Comparison of ENCODE assay signal across 9 mouse cellular contexts in the genomic region with DNA sequence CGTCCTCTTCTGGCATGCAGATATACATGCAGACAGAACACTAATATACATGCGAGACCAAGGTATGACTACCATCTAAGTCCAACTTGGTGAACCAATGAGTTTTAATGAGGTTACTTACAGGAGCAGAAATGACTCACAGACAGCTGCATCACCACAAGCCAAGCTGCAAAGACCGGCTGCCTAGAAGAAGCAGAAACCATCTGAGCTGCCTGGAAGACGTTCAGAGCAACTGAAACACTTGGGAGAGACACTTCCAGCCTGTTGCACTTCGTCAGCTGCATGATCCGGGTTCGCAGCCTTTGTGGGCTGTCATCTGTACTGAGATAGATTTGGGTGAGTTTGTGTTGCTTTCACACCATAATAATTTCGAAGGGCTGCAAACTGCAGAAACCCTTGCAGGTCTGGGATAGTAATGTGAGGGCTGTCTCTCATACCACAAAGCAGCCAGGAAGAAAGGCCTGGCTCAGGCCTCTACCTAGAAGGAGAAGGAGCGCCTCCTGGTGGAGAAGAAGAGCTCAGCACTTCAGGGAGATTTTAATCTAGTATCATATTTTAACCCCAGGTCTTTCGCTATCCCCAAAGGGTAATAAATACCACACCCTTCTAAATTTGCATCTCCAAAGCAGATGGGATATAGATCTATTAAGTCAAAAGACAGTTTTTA. TPM values are rescaled to one million over a fixed set of nuclear protein-coding genes. Genes with fewer than 3 reads are reported as not detected.
DNase-seq lines count a peak whose midpoint lies in the region; ATAC-seq lines count a peak whose summit lies in the region.
"Had no signal": no experiment of that assay in that cellular context is flagged by ENCODE, and none has a peak within 500 bp of the region (broad histone marks: within the 10 kb centered on the region; RNA-seq: fewer than 3 reads in every experiment).

No protein-coding gene starts in this region.

- peak; percentile 69 for DNase-seq in gastrocnemius, adult 18-20 months (ENCODE audit: low spot score)
- DNase-seq in gastrocnemius, adult 8-10 months (ENCODE audit: low spot score in 2 of 2), result no peak
- DNase-seq in 3T3-L1 (ENCODE audit: low read depth, low spot score) (peak; percentile 85), adipocyte (ENCODE audit: low spot score) (peak; percentile 82)
- DNase-seq in embryo, embryonic 9.5 days (ENCODE audit: extremely low spot score), result peak; percentile 50
- DNase-seq in lung, postnatal 36 days, result peak; percentile 80
- DNase-seq in splenic B cell, adult 2 months (ENCODE audit: low read depth, low spot score), result peak; percentile 83

- peak; percentile 34 for ATAC-seq in inflammation-experienced regulatory T-cells, adult 6 months

- no peaks in the 10 kb centered on the region for H3K27me3 ChIP-seq in splenic B cell, adult 2 months (ENCODE audit: control insufficient read depth, insufficient read depth, low read length, poor library complexity, severe bottlenecking)
- H3K27me3 ChIP-seq: limb, embryonic 13.5 days had no signal

- H3K36me3 ChIP-seq in splenic B cell, adult 2 months (ENCODE audit: control insufficient read depth, insufficient read depth, low read length, poor library complexity, severe bottlenecking), result no peaks in the 10 kb centered on the region
- H3K36me3 ChIP-seq: limb, embryonic 13.5 days had no signal

RNA-seq across cellular contexts. Expression of a gene that starts 4.6 kb away (rescaled TPM):
- total RNA-seq in gastrocnemius, adult 18-20 months (2021), result 10 to 100 TPM; 15.0 to 16.6 TPM
- total RNA-seq in gastrocnemius, adult 8-10 months (2022), result 10 to 100 TPM; 14.5 to 20.8 (median 17.9) TPM
- polyA plus RNA-seq in inflammation-experienced regulatory T-cells, adult 6 months (2017; shearing (Covaris generic)), result 10 to 100 TPM; 32.2 to 42.5 (median 32.9) TPM

RNA-seq across cellular contexts. Expression of a gene that starts 5.4 kb away (rescaled TPM):
- 100 to 1,000 TPM; 702 to 718 TPM for total RNA-seq in gastrocnemius, adult 18-20 months (2021)
- total RNA-seq in gastrocnemius, adult 8-10 months (2022), result 100 to 1,000 TPM; 578 to 651 (median 630) TPM
- polyA plus RNA-seq in inflammation-experienced regulatory T-cells, adult 6 months (2017; shearing (Covaris generic)), result 100 to 1,000 TPM; 224 to 258 (median 256) TPM

RNA-seq across cellular contexts. Expression of a gene that starts 16.6 kb away (rescaled TPM):
- total RNA-seq in gastrocnemius, adult 18-20 months (2021), result 1 to 10 TPM in 1 of 2 experiments, under 1 TPM in 1; 0.75 to 1.2 TPM
- under 1 TPM; 0.11 to 0.81 (median 0.39) TPM for total RNA-seq in gastrocnemius, adult 8-10 months (2022)
- 10 to 100 TPM; 13.0 to 16.8 (median 14.9) TPM for polyA plus RNA-seq in inflammation-experienced regulatory T-cells, adult 6 months (2017; shearing (Covaris generic))

RNA-seq across cellular contexts. Expression of a gene that starts 29.8 kb away (rescaled TPM):
- 10 to 100 TPM; 16.3 to 19.6 TPM for total RNA-seq in gastrocnemius, adult 18-20 months (2021)
- 10 to 100 TPM; 13.3 to 20.2 (median 17.1) TPM for total RNA-seq in gastrocnemius, adult 8-10 months (2022)
- polyA plus RNA-seq in inflammation-experienced regulatory T-cells, adult 6 months (2017; shearing (Covaris generic)), result 100 to 1,000 TPM in 2 of 3 experiments, 10 to 100 TPM in 1; 95.5 to 175 (median 163) TPM

Comparison
In these comparisons a context has a peak if more than half of its experiments do, and no peak if none do; other contexts are left out.
1. DNase-seq: peak in gastrocnemius, adult 18-20 months (single experiment), 3T3-L1 (single experiment), adipocyte (single experiment), embryo, embryonic 9.5 days (single experiment), lung, postnatal 36 days (single experiment) and splenic B cell, adult 2 months (single experiment); none in gastrocnemius, adult 8-10 months (0 of 2).